Mouse (Mus musculus): ENCODE results near the gene Ndufs2.

Gene Ndufs2

DNA sequence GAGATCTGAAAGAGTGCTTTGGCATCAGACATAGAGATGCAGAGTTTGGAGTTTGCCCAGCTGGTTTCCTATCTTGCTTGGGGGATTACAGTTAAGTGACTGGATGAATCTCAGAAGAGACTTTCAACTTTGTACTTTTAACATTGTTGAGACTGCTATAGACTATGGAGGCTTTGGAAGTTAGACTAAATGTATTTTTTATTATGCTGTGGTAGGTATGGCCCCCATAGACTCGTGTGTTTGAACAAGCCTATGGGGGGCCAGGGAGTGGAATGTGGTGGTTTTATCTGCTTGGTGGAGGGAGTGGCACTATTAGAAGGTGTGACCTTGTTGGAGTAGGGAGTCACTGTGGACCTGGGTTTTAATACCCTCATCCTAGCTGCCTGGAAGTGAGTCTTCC lies 51.7 kb downstream of the Ndufs2 start:
- no peak for DNase-seq (ENCODE audit: low read depth, low spot score)

- peak; percentile 91 for DNase-seq (ENCODE audit: low read depth, low spot score)
Measured at GRCm38 (mm10) chr1:171195887-171196397, 55.2 kb downstream of the Ndufs2 start, which contains the start of gene Pcp4l1. TSS of gene Pcp4l1 (minus strand) at chr1:171196268.

DNA sequence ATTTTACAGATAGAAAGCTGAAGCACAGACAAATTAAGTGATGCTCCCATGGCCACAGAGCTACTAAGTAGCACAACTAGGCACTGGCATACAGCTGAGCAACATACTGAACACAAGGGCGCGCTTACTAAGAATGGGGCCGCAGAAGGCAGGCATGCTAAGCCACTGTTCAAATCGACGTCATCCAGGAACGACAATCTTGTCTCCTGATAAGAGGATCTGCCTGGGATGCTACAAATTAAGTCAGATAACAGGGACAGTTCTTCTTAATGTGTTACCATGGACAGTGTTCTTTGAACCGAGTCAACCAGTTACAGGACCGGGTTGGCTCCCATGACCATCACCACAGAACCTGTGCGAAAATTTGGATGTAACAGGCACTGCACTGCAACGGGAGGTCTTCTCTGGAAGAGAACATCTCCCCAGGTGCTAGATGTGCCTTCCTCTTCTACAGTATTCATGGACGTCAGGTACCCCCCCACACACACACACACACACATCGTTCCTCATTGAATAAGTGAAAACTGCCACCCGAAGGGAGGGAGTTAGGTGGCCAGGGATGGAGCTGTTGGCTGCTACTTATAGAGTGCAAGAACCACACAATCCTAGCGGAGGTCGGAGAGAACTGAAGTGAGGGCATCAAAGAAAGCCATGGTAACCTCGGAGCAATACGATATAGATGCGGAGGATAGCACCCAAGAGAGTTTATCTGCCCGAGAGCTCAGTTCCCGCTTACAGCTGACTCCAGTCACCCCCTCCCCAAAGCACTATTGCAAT lies 56.0 kb downstream of the Ndufs2 start:
- peak; percentile 59 for DNase-seq (ENCODE audit: low read depth, low spot score)

GRCm38 (mm10) chr1:171193911-171194830 lies 57.0 kb downstream of the Ndufs2 start:
- DNase-seq (ENCODE audit: low read depth, low spot score), result no peak

DNA sequence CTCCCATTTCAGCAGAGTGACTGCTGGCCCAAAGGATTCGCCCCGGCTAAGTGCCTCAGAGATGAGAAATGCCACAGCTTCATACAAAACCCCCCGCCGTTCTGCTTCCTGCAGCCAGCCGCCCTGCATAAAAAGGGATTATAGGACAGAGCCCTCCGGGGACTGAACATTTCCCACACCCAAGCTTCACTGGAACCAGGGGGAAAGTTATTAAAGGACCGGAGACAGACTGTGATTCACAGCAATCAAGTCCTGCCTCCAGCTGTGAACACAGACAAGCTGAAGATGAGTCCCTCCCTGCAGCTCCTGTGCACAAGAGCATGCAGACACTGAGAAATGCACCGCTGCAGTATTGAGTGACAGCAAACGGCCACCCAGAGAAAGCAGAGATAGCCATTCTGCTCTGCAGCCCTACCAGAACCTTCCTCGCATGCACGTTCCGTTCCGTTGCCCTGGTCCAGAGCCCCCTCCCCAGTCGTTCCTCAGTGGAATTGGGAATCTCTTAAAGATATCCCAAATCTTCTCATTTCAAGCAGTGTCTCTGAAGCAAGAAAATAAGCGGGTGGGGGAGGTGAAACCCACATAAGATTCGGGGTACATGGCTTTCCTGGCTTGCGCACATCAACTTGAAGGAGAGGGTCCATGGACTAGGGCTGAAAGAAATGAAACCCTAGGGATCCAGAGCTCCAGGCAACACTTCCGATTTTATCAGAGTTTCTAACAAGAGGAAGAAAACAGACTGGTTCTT lies 57.9 kb downstream of the Ndufs2 start:
- peak; percentile 62 for DNase-seq (ENCODE audit: low read depth, low spot score)

DNA sequence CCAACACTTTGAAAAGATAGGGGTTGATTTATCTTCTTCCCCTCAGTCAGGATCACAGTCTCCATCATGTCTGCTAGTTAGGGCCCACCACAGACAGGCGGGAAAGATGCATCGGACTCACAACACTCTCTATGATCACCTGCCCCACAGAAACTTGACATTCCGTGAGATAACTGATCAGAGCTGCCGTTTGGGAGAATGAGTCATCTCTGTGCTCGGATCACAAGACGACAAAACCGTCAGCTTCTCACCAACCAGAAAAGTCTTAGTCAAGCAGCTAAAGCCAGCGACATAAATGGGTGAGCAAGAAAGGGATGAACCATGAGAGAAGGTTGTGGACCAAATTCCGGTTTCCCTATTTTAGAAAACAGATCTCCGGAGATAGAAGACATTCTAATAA lies 58.9 kb downstream of the Ndufs2 start:
- DNase-seq (ENCODE audit: low read depth, low spot score), result peak; percentile 66

- DNase-seq (ENCODE audit: low read depth, low spot score), result no peak
Measured at GRCm38 (mm10) chr1:171190832-171191231, 60.4 kb downstream of the Ndufs2 start.

GRCm38 (mm10) chr1:171189476-171190114 lies 61.6 kb downstream of the Ndufs2 start:
- DNase-seq (ENCODE audit: low read depth, low spot score), result peak; percentile 79

DNA sequence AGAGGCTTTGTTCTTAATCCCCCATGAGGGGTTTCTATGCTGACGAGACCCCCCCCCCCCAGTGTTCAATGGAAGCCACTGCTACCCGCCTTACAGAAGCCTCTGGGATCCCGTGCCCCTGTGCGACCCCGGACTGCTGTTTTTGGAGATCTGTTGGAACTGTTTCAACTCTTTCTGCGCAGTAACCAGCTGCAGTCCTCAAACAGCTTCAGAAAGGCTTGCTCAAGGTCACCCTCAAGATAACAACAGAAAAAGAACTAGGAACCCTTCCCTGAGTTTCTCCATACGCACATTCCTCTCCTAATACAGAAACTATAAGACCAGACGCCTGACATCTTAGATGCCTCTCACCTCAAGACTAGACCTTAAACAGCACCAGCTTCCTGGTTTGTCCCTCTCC lies 62.1 kb downstream of the Ndufs2 start:
- DNase-seq (ENCODE audit: low read depth, low spot score), result peak; percentile 47

DNA sequence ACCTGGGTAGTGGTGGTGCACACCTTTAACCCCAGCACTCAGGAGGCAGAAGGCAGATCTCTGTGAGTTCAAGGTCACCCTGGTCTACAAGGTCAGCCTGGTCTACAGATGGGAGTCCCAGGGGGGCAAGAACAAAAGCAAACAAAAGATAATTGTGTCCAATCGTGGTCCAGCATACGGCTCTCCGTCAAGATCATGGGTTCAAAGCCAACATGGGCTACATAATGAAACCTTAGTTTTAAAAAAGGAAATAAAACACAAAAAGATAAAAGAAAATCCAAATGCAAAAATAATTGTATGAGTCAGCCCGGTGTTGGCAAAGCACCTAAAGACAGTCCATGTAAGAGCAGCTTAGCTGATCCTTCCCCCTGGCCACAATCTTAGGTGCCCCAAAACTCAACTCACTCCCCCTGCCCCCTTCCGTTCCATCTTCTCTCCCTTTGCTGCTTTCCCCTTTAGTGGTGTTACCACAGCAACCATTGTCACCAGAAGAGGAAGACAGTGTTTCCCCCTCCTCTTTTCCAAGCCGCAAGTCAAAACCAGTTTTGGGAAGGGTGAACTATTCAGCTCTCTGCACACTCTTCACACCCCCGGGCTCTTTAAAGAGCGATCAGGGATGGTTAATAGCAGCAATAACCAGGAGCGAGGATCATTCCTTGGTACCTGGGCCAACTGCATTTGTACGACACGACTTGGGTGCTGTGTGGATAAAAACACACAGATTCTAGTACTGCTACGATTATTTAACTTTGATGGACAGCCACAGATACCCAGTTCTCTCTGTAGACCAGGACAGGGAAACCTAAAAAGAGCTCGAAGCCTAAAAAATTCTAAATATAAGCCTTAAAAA lies 63.1 kb downstream of the Ndufs2 start:
- peak; percentile 26 for DNase-seq (ENCODE audit: low read depth, low spot score)

DNA sequence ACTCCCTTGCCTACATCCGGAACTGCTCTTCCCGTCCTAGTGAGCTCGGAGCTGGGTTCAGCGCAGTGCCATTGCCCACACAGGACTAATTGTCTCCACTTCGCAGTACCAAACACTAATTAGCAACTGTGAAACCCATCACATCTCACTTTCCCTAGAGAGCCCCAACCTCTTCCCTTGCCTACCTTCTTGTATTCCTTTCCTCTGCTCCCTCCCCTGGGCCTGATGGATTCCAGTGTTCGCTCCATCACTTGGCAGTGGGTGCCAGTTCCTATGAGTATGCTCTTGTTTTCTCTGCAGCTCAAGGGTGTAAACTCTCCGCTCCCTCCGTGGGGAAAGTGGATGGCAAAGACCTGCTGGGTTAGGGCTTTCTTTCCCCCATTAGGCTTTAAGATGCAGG lies 65.5 kb downstream of the Ndufs2 start:
- DNase-seq (ENCODE audit: low read depth, low spot score), result peak; percentile 14

Data from brain, adult 2 months (tissue).